Mouse (Mus musculus) bone marrow, adult 2 months (tissue): Measurements from ENCODE around the gene Otud7b.

Source experiments
- CTCF ChIP-seq: fragments of 200-500 bp; IDR thresholded peaks from 2 replicates; pipeline ENCODE4 v1.5.1; 2011; ENCODE audit warnings: low read length, control low read depth; ENCODE audit not compliant: control insufficient read depth, insufficient read depth
- POLR2A ChIP-seq: fragments of 200-500 bp; IDR thresholded peaks from 2 replicates; pipeline ENCODE4 v1.6.1; 2011; ENCODE audit warnings: low read depth, mild to moderate bottlenecking, control low read depth, low read length, borderline replicate concordance; ENCODE audit not compliant: control insufficient read depth

GRCm38 (mm10) chr3:96094203-96094602, 10.1 kb upstream of the Otud7b start:
- TF ChIP-seq POLR2A (no peak), CTCF (no peak)
